Mouse (Mus musculus) liver, embryonic 13.5 days (tissue): ENCODE results near the gene B3gntl1. TPM values are rescaled to one million over a fixed set of nuclear protein-coding genes. Genes with fewer than 3 reads are reported as not detected.
"Not testable (repeated sequence)": the region's sequence is repeated elsewhere in the genome, so short reads cannot be mapped to it uniquely, and the experiment has no call there.

ENCODE experiments used
- ATAC-seq: fragments of 200-750 bp; cut with Nextera tagmentation; 2 replicates; pipeline ENCODE4 v1.8.0; 2017; ENCODE audit warnings: low read depth, mild to moderate bottlenecking, moderate number of reproducible peaks, moderate library complexity
- DNase-seq: peaks from one replicate; pipeline ENCODE4 v3.0.0; 2022
- H3K27ac ChIP-seq: fragments of 300-500 bp; sonication (generic); 2 replicates; pipeline ENCODE4 v1.5.1; 2015; ENCODE audit warnings: moderate library complexity, mild to moderate bottlenecking, inconsistent platforms
- H3K27me3 ChIP-seq: fragments of 300-500 bp; sonication (generic); 2 replicates; pipeline ENCODE4 v1.6.1; 2015; ENCODE audit warnings: mild to moderate bottlenecking, inconsistent platforms
- H3K36me3 ChIP-seq: fragments of 300-500 bp; sonication (generic); 2 replicates; pipeline ENCODE4 v1.6.1; 2015; ENCODE audit warnings: mild to moderate bottlenecking, inconsistent platforms
- H3K4me1 ChIP-seq: fragments of 300-500 bp; sonication (generic); replicated peaks from 2 replicates; pipeline ENCODE4 v1.6.1; 2015; ENCODE audit warnings: inconsistent platforms
- H3K4me2 ChIP-seq: fragments of 300-500 bp; sonication (generic); 2 replicates; pipeline ENCODE4 v1.6.1; 2015; ENCODE audit warnings: inconsistent platforms, mild to moderate bottlenecking, moderate library complexity
- H3K4me3 ChIP-seq: fragments of 300-500 bp; sonication (generic); replicated peaks from 2 replicates; pipeline ENCODE4 v1.5.1; 2015; ENCODE audit warnings: mild to moderate bottlenecking, inconsistent platforms
- H3K9ac ChIP-seq: fragments of 300-500 bp; sonication (generic); 2 replicates; pipeline ENCODE4 v1.6.1; 2015; ENCODE audit warnings: mild to moderate bottlenecking, inconsistent platforms
- H3K9me3 ChIP-seq: fragments of 300-500 bp; sonication (generic); replicated peaks from 2 replicates; pipeline ENCODE4 v1.6.1; 2016; ENCODE audit warnings: inconsistent platforms
- WGBS: fragments of 180-500 bp; shearing (Covaris S2); methylation state at CpG from one replicate; pipeline ENCODE4 v1.1.7; 2015; ENCODE audit not compliant: insufficient replicate concordance; 5-methylcytosine and 5-hydroxymethylcytosine counted together
- polyA plus RNA-seq: library from polyadenylated mRNA; unstranded; fragments of >200 nt; fragmentation: Nextera tagmentation; extraction: Ambion mirVana; gene quantifications from 2 replicates; pipeline ENCODE4 v1.2.1, GENCODE M21; 2015

The B3gntl1 gene
- polyA plus RNA-seq, 1 experiment from 2014 or later: 1.9 TPM

- Histone ChIP-seq H3K9ac (no peak overlapping the region), H3K4me2 (no peak overlapping the region), H3K36me3 (no peaks in the 10 kb centered on the region), H3K27me3 (no peaks in the 10 kb centered on the region), H3K4me1 (no peaks in the 10 kb centered on the region), H3K9me3 (no peaks in the 10 kb centered on the region), H3K4me3 (no peak overlapping the region), H3K27ac (no peak overlapping the region)
- no peak for DNase-seq
- ATAC-seq: no peak
- 47% methylated on average over 3 of the region's 3 CpGs for WGBS
Observed at GRCm38 (mm10) chr11:121683243-121683642, 10.3 kb upstream of the B3gntl1 start.

GRCm38 (mm10) chr11:121680750-121681149 lies 7.8 kb upstream of the B3gntl1 start:
- no peak overlapping the region for H3K4me2 ChIP-seq
- 0 out of 2 replicates have a peak, but pooled peaks have one; percentile 55 for ATAC-seq
- H3K9ac ChIP-seq: no peak overlapping the region
- WGBS: 42% methylated on average over 5 of the region's 5 CpGs
- H3K4me3 ChIP-seq: no peak overlapping the region
- H3K9me3 ChIP-seq: no peaks in the 10 kb centered on the region
- H3K27ac ChIP-seq: no peak overlapping the region
- H3K4me1 ChIP-seq: no peaks in the 10 kb centered on the region
- DNase-seq: no peak
- no peaks in the 10 kb centered on the region for H3K36me3 ChIP-seq
- H3K27me3 ChIP-seq: no peaks in the 10 kb centered on the region

- Histone ChIP-seq H3K4me1 (no peaks in the 10 kb centered on the region), H3K4me2 (no peak overlapping the region), H3K4me3 (no peak overlapping the region), H3K27me3 (no peaks in the 10 kb centered on the region), H3K9me3 (no peaks in the 10 kb centered on the region), H3K9ac (no peak overlapping the region), H3K27ac (no peak overlapping the region), H3K36me3 (no peaks in the 10 kb centered on the region)
- ATAC-seq (no peak), DNase-seq (no peak)
- WGBS: 61% methylated on average over 2 of the region's 2 CpGs
Observed at GRCm38 (mm10) chr11:121679581-121679980, 6.6 kb upstream of the B3gntl1 start.

- ATAC-seq (no peak), DNase-seq (no peak)
- 60% methylated on average over 2 of the region's 2 CpGs for WGBS
- no peak overlapping the region for H3K4me3 ChIP-seq
- peaks cover 14% of the 10 kb centered on the region for H3K4me1 ChIP-seq
- no peak overlapping the region for H3K9ac ChIP-seq
- H3K9me3 ChIP-seq: no peaks in the 10 kb centered on the region
- no peaks in the 10 kb centered on the region for H3K27me3 ChIP-seq
- no peaks in the 10 kb centered on the region for H3K36me3 ChIP-seq
- H3K4me2 ChIP-seq: no peak overlapping the region
- no peak overlapping the region for H3K27ac ChIP-seq
Observed at GRCm38 (mm10) chr11:121676836-121677235, 3.9 kb upstream of the B3gntl1 start.

GRCm38 (mm10) chr11:121673629-121674028 lies 676 bp upstream of the B3gntl1 start:
- H3K27ac ChIP-seq: peak overlapping the region; percentile 50
- peaks cover 14% of the 10 kb centered on the region for H3K4me1 ChIP-seq
- H3K4me3 ChIP-seq: peak overlapping the region; percentile 69
- H3K9me3 ChIP-seq: no peaks in the 10 kb centered on the region
- no peaks in the 10 kb centered on the region for H3K27me3 ChIP-seq
- peak overlapping the region; percentile 89 for H3K4me2 ChIP-seq
- 55% methylated on average over 7 of the region's 7 CpGs for WGBS
- ATAC-seq (no peak), DNase-seq (no peak)
- H3K36me3 ChIP-seq: 0 out of 2 replicates have a peak, but pooled peaks cover 5% of the 10 kb centered on the region
- H3K9ac ChIP-seq: peak overlapping the region; percentile 67

GRCm38 (mm10) chr11:121672312-121672989 lies 502 bp downstream of the B3gntl1 start:
- Histone ChIP-seq H3K27ac (peak overlapping the region; percentile 67), H3K9me3 (no peaks in the 10 kb centered on the region), H3K4me2 (peak overlapping the region; percentile 89), H3K4me1 (peaks cover 14% of the 10 kb centered on the region), H3K9ac (peak overlapping the region; percentile 71), H3K36me3 (0 out of 2 replicates have a peak, but pooled peaks cover 6% of the 10 kb centered on the region), H3K27me3 (no peaks in the 10 kb centered on the region), H3K4me3 (peak overlapping the region; percentile 69)
- ATAC-seq: no peak
- WGBS: under 1% methylated on average over 22 of the region's 22 CpGs
- DNase-seq: no peak

GRCm38 (mm10) chr11:121670926-121671325 lies 2.0 kb downstream of the B3gntl1 start:
- DNase-seq (no peak), ATAC-seq (no peak)
- Histone ChIP-seq H3K4me3 (no peak overlapping the region), H3K4me1 (peaks cover 14% of the 10 kb centered on the region), H3K9me3 (no peaks in the 10 kb centered on the region), H3K36me3 (0 out of 2 replicates have a peak, but pooled peaks cover 6% of the 10 kb centered on the region), H3K27me3 (no peaks in the 10 kb centered on the region), H3K4me2 (no peak overlapping the region), H3K27ac (no peak overlapping the region), H3K9ac (no peak overlapping the region)
- 77% methylated on average over 5 of the region's 5 CpGs for WGBS

- no peaks in the 10 kb centered on the region for H3K9me3 ChIP-seq
- 0 out of 2 replicates have a peak, but pooled peaks cover 6% of the 10 kb centered on the region for H3K36me3 ChIP-seq
- H3K9ac ChIP-seq: no peak overlapping the region
- H3K4me1 ChIP-seq: peaks cover 14% of the 10 kb centered on the region
- no peak overlapping the region for H3K4me3 ChIP-seq
- ATAC-seq (no peak), DNase-seq (no peak)
- no peak overlapping the region for H3K27ac ChIP-seq
- H3K27me3 ChIP-seq: no peaks in the 10 kb centered on the region
- WGBS: 78% methylated on average over 5 of the region's 5 CpGs
- no peak overlapping the region for H3K4me2 ChIP-seq
Observed at GRCm38 (mm10) chr11:121668776-121669175, 4.2 kb downstream of the B3gntl1 start.

GRCm38 (mm10) chr11:121667541-121667940 lies 5.4 kb downstream of the B3gntl1 start:
- no peak overlapping the region for H3K27ac ChIP-seq
- no peak overlapping the region for H3K9ac ChIP-seq
- DNase-seq: no peak
- 0 out of 2 replicates have a peak, but pooled peaks cover 6% of the 10 kb centered on the region for H3K36me3 ChIP-seq
- H3K4me2 ChIP-seq: no peak overlapping the region
- H3K4me3 ChIP-seq: no peak overlapping the region
- WGBS: 83% methylated on average over 4 of the region's 4 CpGs
- ATAC-seq: no peak
- H3K4me1 ChIP-seq: peaks cover 6% of the 10 kb centered on the region
- no peaks in the 10 kb centered on the region for H3K27me3 ChIP-seq
- H3K9me3 ChIP-seq: no peaks in the 10 kb centered on the region

GRCm38 (mm10) chr11:121661116-121661515 lies 11.8 kb downstream of the B3gntl1 start:
- no peak for ATAC-seq

GRCm38 (mm10) chr11:121660604-121661003 lies 12.3 kb downstream of the B3gntl1 start:
- H3K4me2 ChIP-seq, DNase-seq, H3K9ac ChIP-seq, H3K4me3 ChIP-seq, H3K27me3 ChIP-seq, H3K9me3 ChIP-seq, ATAC-seq, H3K36me3 ChIP-seq, H3K4me1 ChIP-seq, H3K27ac ChIP-seq: not testable (repeated sequence)
- 56% methylated on average over 2 of the region's 2 CpGs for whole genome bisulfite sequencing

More at GRCm38 (mm10) chr11:121661116-121661515, 11.8 kb downstream of the B3gntl1 start:
- no peak overlapping the region for H3K9ac ChIP-seq
- no peak for DNase-seq
- H3K36me3 ChIP-seq: no peaks in the 10 kb centered on the region
- H3K27me3 ChIP-seq: no peaks in the 10 kb centered on the region
- 0 out of 2 replicates have a peak, but pooled peaks cover 1% of the 10 kb centered on the region for H3K4me1 ChIP-seq
- H3K4me2 ChIP-seq: no peak overlapping the region
- no peak overlapping the region for H3K4me3 ChIP-seq
- H3K9me3 ChIP-seq: no peaks in the 10 kb centered on the region
- H3K27ac ChIP-seq: no peak overlapping the region
- 73% methylated on average over 2 of the region's 2 CpGs for WGBS

- Histone ChIP-seq H3K27ac (no peak overlapping the region), H3K4me2 (no peak overlapping the region), H3K4me3 (no peak overlapping the region), H3K9ac (no peak overlapping the region), H3K4me1 (peaks cover 11% of the 10 kb centered on the region; the same call in 1 of the 2 replicates), H3K9me3 (no peaks in the 10 kb centered on the region), H3K36me3 (no peaks in the 10 kb centered on the region), H3K27me3 (no peaks in the 10 kb centered on the region)
- DNase-seq (no peak), ATAC-seq (no peak)
- 42% methylated on average over 1 of the region's 1 CpGs for WGBS
Observed at GRCm38 (mm10) chr11:121658151-121658550, 14.8 kb downstream of the B3gntl1 start.
